ENCODE assay signal across 11 mouse cellular contexts in the genomic region with DNA sequence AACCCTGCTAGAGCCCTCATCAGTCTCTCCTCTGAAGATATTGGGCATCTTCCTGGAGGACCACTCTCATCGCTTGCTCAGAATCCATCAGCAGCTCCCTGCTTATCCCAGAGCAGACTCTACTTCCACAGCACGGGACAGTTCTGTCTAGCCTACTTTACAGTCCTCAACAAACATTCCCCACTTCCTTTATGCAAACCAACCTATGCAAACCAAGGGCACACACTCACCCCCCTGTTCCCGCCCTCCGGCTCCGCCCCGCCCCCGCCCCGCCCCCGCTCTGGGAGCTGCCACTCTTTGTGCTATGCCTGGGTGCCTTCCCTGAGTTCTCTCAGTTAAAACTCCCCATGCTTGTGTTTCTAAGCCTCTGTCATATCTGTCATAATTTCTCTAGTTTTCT. TPM values are rescaled to one million over a fixed set of nuclear protein-coding genes. Genes with fewer than 3 reads are reported as not detected.
DNase-seq lines count a peak whose midpoint lies in the region; ATAC-seq lines count a peak whose summit lies in the region.
"Had no signal": no experiment of that assay in that cellular context is flagged by ENCODE, and none has a peak within 500 bp of the region (broad histone marks: within the 10 kb centered on the region; RNA-seq: fewer than 3 reads in every experiment).

No protein-coding gene starts in this region.

- peak; percentile 69 for ATAC-seq in forebrain, embryonic 11.5 days (replicated peaks; ENCODE audit: low FRiP score)
- no peak for ATAC-seq in limb, embryonic 13.5 days (ENCODE audit: low FRiP score, low read depth)

- no peaks in the 10 kb centered on the region for H3K9me3 ChIP-seq in heart, embryonic 10.5 days
- no peaks in the 10 kb centered on the region for H3K9me3 ChIP-seq in forebrain, embryonic 11.5 days (ENCODE audit: control insufficient read depth, low read length)
- H3K9me3 ChIP-seq in limb, embryonic 13.5 days = no peaks in the 10 kb centered on the region

- 10% methylated on average over 9 of the region's 9 CpGs for whole genome bisulfite sequencing in heart, embryonic 10.5 days
- 11% methylated on average over 9 of the region's 9 CpGs for WGBS in forebrain, embryonic 11.5 days
- WGBS in limb, embryonic 13.5 days = 8% methylated on average over 9 of the region's 9 CpGs

- H3K4me2 ChIP-seq in forebrain, embryonic 11.5 days (ENCODE audit: low read depth, low read length, severe bottlenecking) = peak overlapping the region; percentile 6; the same call in 1 of the 2 replicates
- peak overlapping the region; percentile 44 for H3K4me2 ChIP-seq in limb, embryonic 13.5 days (replicated peaks)

- H3K27ac ChIP-seq in heart, embryonic 10.5 days = no peak overlapping the region
- no peak overlapping the region for H3K27ac ChIP-seq in forebrain, embryonic 11.5 days (ENCODE audit: low read depth, low read length)
- no peak overlapping the region for H3K27ac ChIP-seq in limb, embryonic 13.5 days

- DNase-seq in heart, embryonic 10.5 days (ENCODE audit: low spot score) = no peak
- DNase-seq in heart, adult 18-20 months = no peak
- peak; percentile 53 for DNase-seq in A20 (ENCODE audit: low read depth, low spot score)
- DNase-seq in forebrain, embryonic 11.5 days (ENCODE audit: low spot score) = peak; percentile 72
- DNase-seq in right cerebral cortex, adult 2 months (ENCODE audit: low spot score in 2 of 2) = no peak
- DNase-seq in gastrocnemius, postnatal 36 days = no peak
- no peak for DNase-seq in frontal cortex, postnatal 36 days (ENCODE audit: low spot score in 2 of 2)
- DNase-seq: adrenal gland, postnatal 25 days; kidney, adult 11 months; lung, postnatal 4 days had no signal

- intact Hi-C loops in gastrocnemius, postnatal 36 days (cut with DNase I) = no loop called here

- no peaks in the 10 kb centered on the region for H3K36me3 ChIP-seq in heart, embryonic 10.5 days
- H3K36me3 ChIP-seq in forebrain, embryonic 11.5 days (ENCODE audit: control insufficient read depth, insufficient read depth, low read length) = no peaks in the 10 kb centered on the region
- H3K36me3 ChIP-seq in limb, embryonic 13.5 days = no peaks in the 10 kb centered on the region

- peaks cover 11% of the 10 kb centered on the region for H3K4me1 ChIP-seq in heart, embryonic 10.5 days
- 0 out of 2 replicates have a peak, but pooled peaks cover 3% of the 10 kb centered on the region for H3K4me1 ChIP-seq in forebrain, embryonic 11.5 days (replicated peaks; ENCODE audit: control insufficient read depth, insufficient read depth, low read length)
- H3K4me1 ChIP-seq in limb, embryonic 13.5 days = peaks cover 4% of the 10 kb centered on the region; the same call in 1 of the 2 replicates

- H3K27me3 ChIP-seq in heart, embryonic 10.5 days (ENCODE audit: insufficient read depth, poor library complexity, severe bottlenecking) = no peaks in the 10 kb centered on the region
- H3K27me3 ChIP-seq in forebrain, embryonic 11.5 days (ENCODE audit: control insufficient read depth, insufficient read depth, low read length) = no peaks in the 10 kb centered on the region
- no peaks in the 10 kb centered on the region for H3K27me3 ChIP-seq in limb, embryonic 13.5 days

- 0 out of 2 replicates have a peak overlapping the region, but pooled peaks have one; percentile 4 for H3K9ac ChIP-seq in forebrain, embryonic 11.5 days (ENCODE audit: low read length)
- H3K9ac ChIP-seq in limb, embryonic 13.5 days = no peak overlapping the region

- peak overlapping the region; percentile 15; the same call in 1 of the 2 replicates for H3K4me3 ChIP-seq in heart, embryonic 10.5 days
- H3K4me3 ChIP-seq in forebrain, embryonic 11.5 days (ENCODE audit: low read depth, low read length) = no peak overlapping the region
- H3K4me3 ChIP-seq in limb, embryonic 13.5 days = no peak overlapping the region

RNA-seq across cellular contexts. Expression of a gene that starts 23.3 kb away (rescaled TPM):
- 0.25 and 0.28 TPM in 2 replicates for polyA plus RNA-seq in heart, embryonic 10.5 days (2016; fragmentation: Nextera tagmentation; extraction: Ambion mirVana)
- 1 to 10 TPM; 3.0 to 3.1 TPM for total RNA-seq in heart, adult 18-20 months (2021)
- polyA plus RNA-seq in forebrain, embryonic 11.5 days (2014; fragmentation: Nextera tagmentation; extraction: Ambion mirVana) = 0.92 and 1.2 TPM in 2 replicates
- 0.38 and 0.41 TPM in 2 replicates for polyA plus RNA-seq in limb, embryonic 13.5 days (2015; fragmentation: Nextera tagmentation; extraction: Ambion mirVana)
- total RNA-seq in gastrocnemius, postnatal 36 days (2021) = under 1 TPM; 0.87 to 0.91 TPM

Comparison
In these comparisons a context has a peak if more than half of its experiments do, and no peak if none do; other contexts are left out.
1. DNase-seq: peak in A20 (single experiment) and forebrain, embryonic 11.5 days (single experiment); none in heart, embryonic 10.5 days (single experiment), heart, adult 18-20 months (0 of 2), right cerebral cortex, adult 2 months (0 of 2), gastrocnemius, postnatal 36 days (0 of 2) and frontal cortex, postnatal 36 days (0 of 2).